Mouse (Mus musculus) left cerebral cortex, postnatal 36 days (tissue): ENCODE measurements at regions not wholly inside any gene's neighbourhood (a gene's known extent, or its start where the extent isn't known, plus 50 kb on each side); places are given as distances from the start of the nearest gene placed in this dataset.
A peak's percentile ranks its signal among the peaks of the same experiment; 100 is the strongest.

ENCODE experiments used
- DNase-seq, 2 experiments: peaks; one replicate each; pipeline ENCODE4 v3.0.0; 2021 to 2022; ENCODE audit warnings: low spot score in 2 of 2, mixed read lengths in 1 of 2
- intact Hi-C: fragments of 180-260 bp; cut with DNase I; formaldehyde crosslinking; loops from one replicate; pipeline ENCODE4 v1.15.1; 2025

DNA sequence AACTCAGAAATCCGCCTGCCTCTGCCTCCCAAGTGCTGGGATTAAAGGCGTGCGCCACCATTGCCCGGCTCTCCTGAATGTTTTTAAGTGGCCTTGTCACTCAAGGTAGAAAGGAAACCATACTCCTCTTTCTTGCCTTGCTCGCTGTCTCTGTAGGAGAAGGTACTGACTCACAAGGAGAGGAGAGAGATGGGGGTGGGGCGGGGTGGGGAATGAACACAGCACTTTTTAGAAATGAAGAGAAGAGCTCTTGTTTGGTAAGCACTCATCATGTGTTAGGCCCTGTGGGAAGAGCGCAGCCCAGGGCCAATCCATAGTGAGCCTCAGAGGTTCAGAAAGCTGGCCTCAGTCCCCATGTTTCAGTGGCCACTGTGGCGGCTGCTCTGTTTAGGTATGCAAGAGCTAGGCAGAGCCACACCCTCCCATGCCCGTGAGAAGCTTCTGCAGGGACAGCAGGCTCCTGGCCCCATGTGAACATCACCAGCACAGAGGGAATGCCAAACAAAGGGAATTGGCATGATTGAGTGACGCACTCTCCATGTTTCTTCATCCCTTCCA, 1225.9 kb upstream of the A1bg start:
- intact Hi-C loops: no loop called here
- no peak for DNase-seq

DNA sequence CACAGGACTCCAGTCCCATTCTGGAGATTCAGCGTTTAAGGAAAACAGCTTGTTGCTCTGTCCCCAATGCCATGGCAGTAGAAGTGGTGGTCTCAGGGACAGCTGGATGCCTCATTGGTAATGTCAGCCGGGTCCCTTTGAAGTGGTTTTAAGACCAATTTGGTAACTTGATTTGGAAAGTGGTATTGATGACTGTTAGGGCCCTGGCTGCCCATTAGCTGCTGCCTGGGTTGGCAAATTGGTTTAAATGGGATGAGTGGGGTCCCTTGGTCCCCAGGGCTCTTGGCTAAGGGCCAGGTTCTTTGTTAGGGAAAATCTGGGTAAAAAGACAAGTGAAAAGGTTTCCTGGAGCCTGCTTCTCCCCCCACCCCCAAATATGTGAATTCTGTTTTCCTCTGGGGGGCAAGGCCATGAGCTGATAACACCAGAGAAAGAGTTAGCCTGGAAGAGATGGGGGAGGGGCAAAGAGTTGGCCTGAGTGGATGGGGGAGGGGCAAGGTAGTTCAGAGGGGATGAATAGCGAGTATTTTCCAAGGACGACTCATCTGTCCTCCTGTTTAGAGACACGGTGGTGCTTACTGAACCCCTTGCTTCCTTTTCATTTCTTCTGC, 1224.6 kb upstream of the A1bg start:
- DNase-seq: no peak
- intact Hi-C loops: no loop called here

DNA sequence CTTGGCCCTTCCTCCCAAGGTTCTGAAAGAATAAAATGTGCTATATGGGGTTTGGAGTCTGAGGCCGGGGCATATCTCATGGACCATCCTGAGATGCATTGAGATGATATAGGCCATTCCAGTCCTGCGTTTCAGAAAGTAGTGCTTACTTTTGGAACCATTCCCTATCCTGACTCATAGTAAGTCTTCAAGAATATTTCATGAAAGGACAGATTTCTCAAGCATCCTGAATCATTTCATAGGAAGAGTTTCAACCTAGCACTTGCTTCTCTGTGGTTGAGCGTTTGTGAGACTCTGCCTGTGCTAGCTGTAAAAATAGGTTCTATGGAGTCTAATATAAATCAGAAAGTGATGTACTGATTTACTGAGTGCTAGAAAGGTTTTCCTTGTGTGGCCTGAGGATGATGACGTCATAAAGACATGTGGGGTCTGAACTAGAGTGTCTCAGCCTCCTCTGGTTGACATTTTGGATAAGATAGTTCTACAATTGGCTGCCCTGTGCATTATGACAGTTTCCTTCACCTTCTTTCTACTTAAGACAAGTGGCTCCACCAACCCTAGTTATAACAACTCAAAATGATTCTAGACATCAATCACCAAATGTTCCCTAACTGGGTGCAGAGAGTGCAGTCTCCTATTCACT, 1223.0 kb upstream of the A1bg start:
- intact Hi-C loops: no loop called here
- no peak for DNase-seq

DNA sequence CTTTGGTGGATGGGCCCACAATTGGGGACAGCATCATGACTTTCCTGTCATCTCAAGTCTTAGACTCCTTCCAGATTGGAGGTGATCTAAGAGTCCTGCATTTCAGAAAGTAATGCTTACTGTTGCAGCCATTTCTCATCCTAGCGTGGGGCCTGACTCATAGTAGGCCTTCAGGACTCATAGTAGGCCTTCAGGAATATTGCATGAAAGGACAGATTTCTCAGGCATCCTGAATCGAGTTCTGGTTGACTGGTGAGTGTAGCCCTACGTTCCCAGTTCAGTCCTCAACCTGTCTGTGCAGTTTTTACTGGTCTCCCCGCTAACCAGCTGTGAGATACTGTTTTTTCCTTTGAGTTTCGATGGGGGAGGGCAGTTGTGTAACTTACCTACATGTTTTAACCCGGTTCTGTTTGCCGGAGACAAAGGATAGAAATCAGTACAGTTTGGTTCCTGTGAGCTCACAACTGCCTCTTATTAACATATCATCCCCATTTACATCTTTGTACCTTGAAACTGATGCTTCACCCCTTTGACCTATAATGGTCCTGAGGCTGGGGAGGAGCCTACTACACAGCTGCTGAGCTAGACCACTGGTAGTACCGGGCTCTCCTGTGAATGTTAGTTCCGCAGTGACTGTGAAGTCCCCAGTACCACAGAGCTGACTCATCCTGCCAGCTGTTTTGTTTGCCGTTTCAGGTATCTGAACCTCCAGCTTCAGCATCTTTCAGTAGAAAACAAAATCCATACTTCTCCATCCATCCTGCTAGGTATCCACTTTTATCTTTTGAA, 1222.2 kb upstream of the A1bg start:
- intact Hi-C loops: no loop called here
- DNase-seq: no peak

DNA sequence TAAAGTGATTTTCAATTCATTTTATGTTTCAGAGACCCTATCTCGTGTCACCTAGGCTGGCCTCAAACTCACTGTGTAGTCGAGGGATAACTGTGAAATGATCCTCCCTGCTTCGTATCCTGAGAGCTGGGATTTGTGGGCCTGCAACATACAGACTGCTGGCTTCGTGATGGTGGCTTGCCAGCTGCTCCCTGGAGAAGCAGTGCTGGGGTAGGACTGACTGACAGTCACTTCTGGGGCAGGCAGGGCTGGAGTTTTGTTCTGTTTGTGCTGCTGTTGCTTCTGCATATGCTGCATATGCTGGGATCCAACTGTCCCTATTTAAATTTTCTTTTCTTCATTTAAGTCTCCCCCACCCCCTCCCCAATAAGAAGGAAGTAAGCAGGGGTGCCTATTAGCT, 1217.0 kb upstream of the A1bg start:
- intact Hi-C loops: no loop called here

DNA sequence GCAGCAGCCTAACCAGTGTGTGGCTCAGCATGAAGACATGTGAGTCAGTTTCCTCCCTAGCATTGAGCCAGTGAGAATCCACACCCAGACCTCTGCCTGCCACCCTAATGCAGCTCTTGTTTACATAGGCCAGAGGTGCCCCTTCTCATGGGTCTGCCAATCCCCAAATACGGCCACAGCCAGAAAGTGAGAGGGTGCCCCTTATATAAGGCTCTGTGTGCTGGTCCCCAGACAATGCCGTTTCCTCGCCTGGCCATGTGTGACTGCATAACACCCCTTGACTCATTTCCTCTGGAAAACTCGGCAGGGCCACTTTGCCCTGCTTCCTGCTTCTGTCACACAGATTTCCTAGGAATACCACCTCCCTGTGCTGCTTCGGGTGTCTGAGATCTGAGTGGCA, 1216.4 kb upstream of the A1bg start:
- intact Hi-C loops: no loop called here
- DNase-seq: no peak

More for the DNA sequence above, 1217.0 kb upstream of the A1bg start:
- no peak for DNase-seq

DNA sequence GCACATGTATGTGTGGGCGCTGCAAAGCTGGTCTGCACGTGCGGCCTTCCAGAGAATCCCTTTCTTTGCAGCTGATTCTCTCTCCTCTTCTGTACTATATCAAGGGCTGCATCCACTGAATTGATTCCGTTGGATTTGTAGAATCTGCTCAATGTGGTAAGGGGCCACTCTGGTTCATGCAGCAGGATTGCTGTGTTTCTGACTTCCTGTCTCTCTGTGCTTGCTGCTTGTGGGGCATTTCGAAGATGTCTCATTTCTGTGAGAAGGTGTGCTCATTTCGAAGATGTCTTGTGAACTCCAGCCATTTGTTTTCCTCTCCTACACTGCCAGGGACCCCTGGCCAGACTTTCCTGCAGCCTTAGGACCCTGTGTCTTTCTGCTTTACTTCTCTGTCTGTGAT, 1215.9 kb upstream of the A1bg start:
- DNase-seq: no peak
- intact Hi-C loops: no loop called here

DNA sequence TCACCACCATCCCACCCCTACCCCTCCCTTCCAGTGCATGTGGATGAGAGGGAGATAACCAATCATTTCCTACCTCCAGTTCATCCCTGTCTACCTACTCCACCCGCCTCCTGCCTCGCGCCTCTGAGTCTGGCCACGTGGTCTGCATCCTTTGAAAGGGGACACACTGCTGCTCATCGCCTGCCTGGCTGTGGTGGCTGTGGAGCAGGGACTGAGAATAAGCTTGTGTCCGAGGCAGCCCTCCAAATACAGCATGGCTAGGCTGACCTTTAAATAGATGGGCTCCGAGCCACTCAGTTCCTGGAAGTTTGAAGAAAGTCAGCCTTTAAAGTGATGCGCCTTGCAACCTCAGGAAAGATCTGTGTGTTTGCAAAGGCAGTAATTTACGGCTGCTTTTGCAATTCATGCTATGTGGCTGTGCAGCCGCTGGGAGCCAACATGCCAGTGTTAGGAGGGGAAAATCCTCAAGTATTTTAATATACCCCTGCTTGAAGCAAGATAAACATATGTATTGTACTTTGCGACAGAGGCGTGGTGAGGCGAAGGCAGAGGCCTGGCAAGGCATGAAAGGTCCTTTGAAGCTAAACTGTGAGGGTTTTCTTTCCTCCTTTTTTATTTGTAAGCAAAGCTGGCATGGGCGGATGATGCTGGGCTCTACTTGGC, 1214.3 kb upstream of the A1bg start:
- intact Hi-C loops: no loop called here
- peak in 1 of 2 experiments; percentile 8 for DNase-seq

DNA sequence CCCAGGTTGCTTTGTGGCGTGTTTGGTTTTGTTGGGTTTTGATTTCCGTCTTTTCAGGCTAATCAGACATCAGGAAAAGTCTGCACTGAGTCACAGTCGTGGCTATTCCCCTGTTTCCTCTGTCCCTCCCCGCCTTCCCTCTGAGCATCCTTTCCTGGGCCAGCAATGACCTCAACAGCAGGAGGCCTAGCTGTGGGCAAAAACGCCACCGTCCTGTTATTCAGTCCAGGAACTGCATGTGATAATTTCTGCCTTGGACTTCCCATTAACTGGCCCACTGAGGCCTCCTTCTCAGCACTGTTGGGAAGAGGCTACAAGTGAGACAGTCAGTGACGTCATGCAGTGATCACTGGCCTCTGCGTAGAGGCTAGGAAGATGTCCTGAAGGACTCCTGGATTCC, 1212.0 kb upstream of the A1bg start:
- intact Hi-C loops: no loop called here
- DNase-seq: no peak

DNA sequence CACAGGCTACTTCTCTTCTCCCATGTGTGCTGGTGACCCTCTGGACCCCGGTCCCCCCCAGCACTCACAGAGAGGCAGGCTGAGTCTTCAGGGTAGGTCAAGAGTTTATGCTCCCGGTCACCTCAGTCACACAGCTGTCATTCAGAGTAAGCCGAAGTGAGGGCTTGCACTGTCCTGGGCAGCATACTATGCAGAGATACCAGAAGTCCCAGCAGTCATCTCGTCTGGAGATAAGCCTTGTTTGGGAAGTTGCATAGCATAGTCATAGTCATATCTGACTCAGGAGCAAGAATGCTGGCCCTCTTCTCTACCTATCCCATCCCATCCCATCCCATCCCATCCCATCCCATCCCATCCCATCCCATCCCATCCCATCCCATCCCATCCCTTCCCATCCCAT, 1211.5 kb upstream of the A1bg start:
- intact Hi-C loops: no loop called here
- no peak for DNase-seq

DNA sequence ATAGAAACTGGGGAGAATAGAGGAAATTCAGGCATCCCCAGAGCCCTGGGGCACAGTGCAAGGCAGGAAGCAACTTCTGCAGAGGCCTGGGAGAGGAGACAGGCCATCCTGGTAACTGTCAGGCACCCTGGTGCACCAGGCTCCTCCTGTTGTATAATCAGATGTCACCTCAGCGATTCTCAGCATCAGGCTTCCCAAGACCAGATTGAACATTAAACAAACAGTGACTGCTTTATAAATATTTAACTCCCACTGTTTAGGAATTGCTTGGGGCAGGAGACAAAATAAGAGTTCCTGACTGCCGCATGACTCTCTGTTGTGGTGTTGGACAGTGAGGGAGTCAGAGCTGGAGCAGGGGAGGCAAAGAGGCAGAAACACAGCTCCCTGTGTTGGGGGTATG, 1210.1 kb upstream of the A1bg start:
- intact Hi-C loops: no loop called here
- DNase-seq: no peak

DNA sequence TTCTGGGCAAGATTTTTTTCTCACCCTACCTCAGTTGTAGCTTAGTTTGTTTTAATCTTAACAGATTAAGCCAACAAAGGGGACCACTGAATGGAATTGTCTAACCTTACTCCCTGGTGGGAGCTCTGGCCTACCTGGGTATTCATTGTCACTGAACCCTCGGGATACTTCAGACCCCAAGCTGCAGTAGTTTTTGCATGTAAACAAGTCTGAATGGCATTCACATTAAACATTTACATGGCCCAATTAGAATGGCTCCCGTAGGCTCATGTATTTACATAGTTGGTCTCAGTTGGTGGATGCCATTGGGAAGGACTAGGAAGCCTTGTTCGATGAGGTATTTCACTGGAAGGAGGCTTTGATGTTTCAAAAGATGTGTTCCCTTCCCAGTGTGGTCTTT, 1208.9 kb upstream of the A1bg start:
- intact Hi-C loops: no loop called here
- no peak for DNase-seq

DNA sequence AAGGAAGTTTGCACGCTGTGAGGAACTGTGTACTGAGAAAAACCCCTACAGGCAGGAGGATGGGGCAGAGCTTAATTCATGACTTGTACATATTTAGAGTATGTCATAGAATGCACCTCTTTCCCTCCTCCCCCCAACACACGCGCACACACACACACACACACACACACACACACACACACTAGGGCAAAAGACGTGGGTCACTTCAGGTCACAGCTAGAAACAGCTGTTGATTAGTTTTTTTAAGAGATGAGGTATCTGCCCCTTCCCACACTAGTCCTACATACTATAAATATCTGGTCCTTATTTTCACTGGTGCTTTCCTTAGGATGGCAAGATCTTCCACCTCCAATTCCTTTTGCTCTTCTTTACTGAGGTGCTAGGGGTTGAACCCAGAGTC, 1207.7 kb upstream of the A1bg start:
- DNase-seq: no peak
- intact Hi-C loops: no loop called here

DNA sequence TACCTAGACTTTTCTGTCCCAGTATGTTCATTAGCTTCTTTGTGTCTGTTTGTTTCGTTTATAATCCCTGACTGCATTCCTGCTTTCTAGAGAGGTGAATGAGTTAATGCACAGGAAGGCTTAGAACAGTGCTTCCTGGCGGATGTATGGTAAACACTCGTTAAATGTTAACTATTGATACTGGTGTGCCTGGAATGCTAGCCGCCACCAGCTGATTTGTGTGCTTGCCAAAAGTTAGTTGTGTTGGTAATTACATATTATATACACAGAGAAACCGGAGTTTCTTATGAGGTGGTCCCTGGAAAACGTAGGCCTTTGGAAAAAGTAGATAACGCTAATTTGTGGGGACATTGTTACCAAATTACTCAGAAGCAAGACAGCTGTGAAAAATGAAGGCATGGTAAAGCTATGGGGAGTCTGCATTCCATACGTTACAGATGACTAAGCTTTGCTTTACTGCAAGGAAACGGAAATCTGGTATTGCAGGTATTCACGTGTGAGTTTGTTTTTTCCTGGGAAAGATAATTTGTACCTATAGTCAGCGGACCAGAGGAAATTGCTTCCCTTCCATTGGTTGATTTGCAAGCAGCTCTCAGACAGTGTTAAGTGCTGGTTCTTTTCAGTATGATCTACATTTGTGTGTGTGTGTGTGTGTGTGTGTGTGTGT, 1205.9 kb upstream of the A1bg start:
- no peak for DNase-seq
- intact Hi-C loops: no loop called here

DNA sequence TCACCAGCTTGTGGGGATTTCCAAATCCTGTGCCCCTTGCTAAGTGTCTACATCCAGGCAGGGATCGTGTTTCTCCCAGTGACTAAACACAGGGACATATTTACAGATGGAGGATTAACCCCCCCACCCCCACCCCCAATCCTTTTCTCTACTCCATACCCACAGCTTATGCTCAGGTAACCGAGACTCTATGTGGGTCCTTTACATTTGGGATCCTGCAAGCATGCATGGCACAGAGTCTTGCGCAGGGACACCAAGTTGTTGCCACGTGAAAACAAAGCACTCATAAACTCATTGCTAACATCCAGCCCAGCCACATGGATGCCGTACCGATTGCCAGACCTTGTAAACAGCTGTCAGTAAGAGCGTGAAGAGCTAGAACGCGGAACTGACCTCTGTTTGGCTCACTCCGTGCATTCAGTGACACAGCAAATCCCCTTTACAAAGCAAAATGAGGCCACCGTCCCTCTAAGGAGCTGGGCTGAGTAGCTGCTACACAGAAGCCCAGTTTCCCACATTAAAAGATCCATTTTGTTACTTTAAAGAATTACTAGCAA, 1204.9 kb upstream of the A1bg start:
- no peak for DNase-seq
- intact Hi-C loops: no loop called here

DNA sequence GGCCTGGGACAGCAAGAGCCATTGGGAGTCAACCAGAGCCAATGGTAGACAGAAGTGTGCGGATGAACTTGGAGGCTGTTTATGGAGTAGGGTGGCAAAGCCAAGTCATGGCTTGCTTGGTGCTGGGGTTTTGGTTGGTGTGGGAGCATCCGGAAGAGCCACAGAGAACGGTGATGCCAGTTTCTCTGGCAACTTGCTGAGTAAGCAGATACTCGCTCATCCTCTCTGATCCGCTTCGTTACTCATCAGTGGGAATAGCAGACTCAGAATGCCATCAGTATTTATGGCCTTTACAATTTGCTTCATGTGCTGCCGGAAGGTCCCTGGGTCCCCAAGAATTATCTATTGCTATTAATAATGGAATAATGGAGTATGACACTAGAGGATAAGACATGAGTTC, 1202.9 kb upstream of the A1bg start:
- intact Hi-C loops: no loop called here
- DNase-seq: no peak

DNA sequence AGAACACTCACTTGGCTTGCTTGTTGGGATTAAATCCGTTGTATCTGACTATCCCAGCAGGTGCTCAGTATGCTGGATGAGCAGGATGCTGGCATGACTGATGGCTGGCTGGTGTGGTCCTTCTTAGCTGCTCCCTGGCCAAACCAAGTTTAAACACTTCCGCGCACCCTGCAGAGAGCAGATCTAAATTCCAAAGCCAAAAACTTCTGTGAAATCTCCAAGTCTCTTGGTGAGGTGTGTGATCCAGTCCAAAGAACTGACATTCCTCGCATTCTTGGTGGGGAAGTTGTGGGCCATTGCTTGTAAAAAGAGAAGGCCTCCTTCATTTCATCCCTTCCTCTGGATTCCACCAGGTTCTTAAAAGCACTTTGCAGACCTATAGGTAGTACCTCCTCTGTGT, 1200.9 kb upstream of the A1bg start:
- intact Hi-C loops: no loop called here
- DNase-seq: no peak

DNA sequence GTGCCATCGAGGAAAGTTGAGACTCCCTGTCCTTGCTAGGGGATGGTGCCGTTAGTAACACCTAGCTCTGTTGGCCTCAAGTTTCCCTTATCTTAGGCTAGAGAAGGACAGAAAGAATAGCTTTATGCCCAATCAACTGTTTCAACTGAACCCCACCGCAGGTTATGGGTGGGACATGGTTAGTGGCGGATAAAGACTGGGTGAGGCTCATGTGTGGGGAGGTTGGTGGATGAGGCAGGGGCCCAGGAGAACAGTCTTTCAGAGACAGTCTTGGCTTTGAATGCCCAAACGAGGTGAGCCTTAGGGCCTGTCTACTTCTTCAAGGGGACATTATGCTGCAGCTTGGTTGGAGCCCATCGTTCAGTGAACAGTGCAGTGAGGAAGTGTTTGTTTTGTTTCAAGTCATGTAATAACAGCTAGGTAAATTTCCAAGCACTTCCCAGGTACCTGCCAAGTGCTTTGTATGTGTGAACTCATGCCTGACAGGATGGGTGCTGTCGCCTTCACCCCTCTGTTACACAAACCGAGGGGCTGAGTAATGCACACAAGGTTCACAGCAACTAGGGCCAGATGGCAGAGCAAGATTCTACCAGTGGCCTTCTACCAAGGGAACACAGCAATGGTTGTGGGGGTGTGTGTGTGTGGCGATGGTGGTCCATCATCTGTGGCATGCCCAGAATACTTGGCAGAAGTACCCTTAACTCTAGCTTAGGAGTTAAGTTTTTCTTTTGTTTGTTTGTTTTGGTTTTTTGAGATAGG, 1199.6 kb upstream of the A1bg start:
- DNase-seq: no peak
- intact Hi-C loops: no loop called here

DNA sequence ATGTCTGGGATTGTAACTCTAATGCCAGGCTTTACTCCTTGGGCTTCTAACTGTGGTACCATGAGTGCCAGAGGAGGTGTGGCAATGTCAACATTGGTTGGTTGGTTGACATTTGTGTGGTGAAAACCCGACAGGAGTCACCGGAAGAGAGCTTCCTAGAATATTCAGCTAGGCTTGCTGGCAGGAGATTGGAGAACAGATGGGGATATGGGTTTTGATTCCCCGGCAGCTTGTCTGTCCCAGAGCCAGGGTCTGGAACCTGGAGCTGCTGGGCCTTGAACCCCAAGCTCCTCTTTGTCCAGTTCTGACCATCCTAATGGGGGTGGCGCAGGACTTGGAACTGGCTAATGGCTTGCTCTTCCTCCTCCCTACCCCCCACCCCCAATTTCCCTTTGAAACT, 1198.9 kb upstream of the A1bg start:
- intact Hi-C loops: no loop called here
- no peak for DNase-seq
